Mouse (Mus musculus): ENCODE results near the gene Kalrn.

Kalrn gene

GRCm38 (mm10) chr16:34351575-34352150, 221.7 kb downstream of the Kalrn start:
- DNase-seq (ENCODE audit: low spot score) = no peak

GRCm38 (mm10) chr16:34347574-34347973, 225.8 kb downstream of the Kalrn start:
- DNase-seq (ENCODE audit: low spot score) = no peak

- no peak for DNase-seq (ENCODE audit: low spot score)
Measured at GRCm38 (mm10) chr16:34344895-34345876, 228.1 kb downstream of the Kalrn start.

- no peak for DNase-seq (ENCODE audit: low spot score)
Measured at GRCm38 (mm10) chr16:34343968-34344367, 229.4 kb downstream of the Kalrn start.

- DNase-seq (ENCODE audit: low spot score) = no peak
Measured at GRCm38 (mm10) chr16:34343161-34343560, 230.2 kb downstream of the Kalrn start.

- DNase-seq (ENCODE audit: low spot score) = no peak
Measured at GRCm38 (mm10) chr16:34342369-34343160, 230.8 kb downstream of the Kalrn start.

GRCm38 (mm10) chr16:34334919-34335318, 238.4 kb downstream of the Kalrn start:
- no peak for DNase-seq (ENCODE audit: low spot score)

- no peak for DNase-seq (ENCODE audit: low spot score)
Measured at GRCm38 (mm10) chr16:34331630-34332029, 241.7 kb downstream of the Kalrn start.

- no peak for DNase-seq (ENCODE audit: low spot score)
Measured at GRCm38 (mm10) chr16:34329876-34330275, 243.5 kb downstream of the Kalrn start.

- no peak for DNase-seq (ENCODE audit: low spot score)
Measured at GRCm38 (mm10) chr16:34329431-34329873, 243.9 kb downstream of the Kalrn start.

- DNase-seq (ENCODE audit: low spot score) = no peak
Measured at GRCm38 (mm10) chr16:34327890-34328289, 245.4 kb downstream of the Kalrn start.

GRCm38 (mm10) chr16:34325869-34326268, 247.5 kb downstream of the Kalrn start:
- no peak for DNase-seq (ENCODE audit: low spot score)

GRCm38 (mm10) chr16:34325161-34325560, 248.2 kb downstream of the Kalrn start:
- no peak for DNase-seq (ENCODE audit: low spot score)

GRCm38 (mm10) chr16:34324735-34325134, 248.6 kb downstream of the Kalrn start:
- DNase-seq (ENCODE audit: low spot score) = no peak

GRCm38 (mm10) chr16:34323496-34323895, 249.8 kb downstream of the Kalrn start:
- DNase-seq (ENCODE audit: low spot score) = no peak

- no peak for DNase-seq (ENCODE audit: low spot score)
Measured at GRCm38 (mm10) chr16:34322546-34322945, 250.8 kb downstream of the Kalrn start.

- no peak for DNase-seq (ENCODE audit: low spot score)
Measured at GRCm38 (mm10) chr16:34321066-34321790, 252.1 kb downstream of the Kalrn start.

- no peak for DNase-seq (ENCODE audit: low spot score)
Measured at GRCm38 (mm10) chr16:34320023-34320800, 253.1 kb downstream of the Kalrn start.

- no peak for DNase-seq (ENCODE audit: low spot score)
Measured at GRCm38 (mm10) chr16:34317110-34317509, 256.2 kb downstream of the Kalrn start.

- DNase-seq (ENCODE audit: low spot score) = no peak
Measured at GRCm38 (mm10) chr16:34316253-34316652, 257.1 kb downstream of the Kalrn start.

- no peak for DNase-seq (ENCODE audit: low spot score)
Measured at GRCm38 (mm10) chr16:34314071-34314470, 259.3 kb downstream of the Kalrn start.
